Mouse (Mus musculus): ENCODE measurements around the gene Ilk.

GRCm38 (mm10) chr7:105791147-105791546, 54.8 kb downstream of the Ilk start:
- TF ChIP-seq EP300 (IDR thresholded peaks at IDR 0.05; ENCODE audit: insufficient read depth, low read depth, low read length), result no peak
- TF ChIP-seq POLR2A (IDR thresholded peaks at IDR 0.05; ENCODE audit: insufficient read depth, low read length), result no peak
- no peak for TF ChIP-seq CTCF (IDR thresholded peaks at IDR 0.05; ENCODE audit: low read depth, low read length)
